Mouse (Mus musculus) skeletal muscle tissue, adult 2 months (tissue): ENCODE measurements at regions not wholly inside any gene's neighbourhood (a gene's known extent, or its start where the extent isn't known, plus 50 kb on each side); places are given as distances from the start of the nearest gene placed in this dataset.

ENCODE experiments used
- DNase-seq: peaks from one replicate; pipeline ENCODE4 v3.0.0-alpha.2; 2012; ENCODE audit warnings: low read depth, low spot score

GRCm38 (mm10) chr1:23589414-23589942 is 172.1 kb upstream of the B3gat2 start:
- no peak for DNase-seq

- no peak for DNase-seq
These were observed 158.8 kb upstream of the B3gat2 start for GRCm38 (mm10) chr1:23602710-23603291.

- DNase-seq = no peak
These were observed 132.2 kb upstream of the B3gat2 start for GRCm38 (mm10) chr1:23629366-23629765.

GRCm38 (mm10) chr1:23645093-23645492 is 116.5 kb upstream of the B3gat2 start:
- DNase-seq = no peak

GRCm38 (mm10) chr1:23648875-23649506 is 112.6 kb upstream of the B3gat2 start:
- DNase-seq = no peak

GRCm38 (mm10) chr1:23649886-23650285 is 111.7 kb upstream of the B3gat2 start:
- DNase-seq = no peak

- DNase-seq = no peak
These were observed 107.9 kb upstream of the B3gat2 start for GRCm38 (mm10) chr1:23653628-23654027.

GRCm38 (mm10) chr1:23655768-23656167 is 105.8 kb upstream of the B3gat2 start:
- DNase-seq = no peak

GRCm38 (mm10) chr1:23656302-23656701 is 105.3 kb upstream of the B3gat2 start:
- no peak for DNase-seq

GRCm38 (mm10) chr1:23656718-23657117 is 104.8 kb upstream of the B3gat2 start:
- no peak for DNase-seq

- no peak for DNase-seq
These were observed 91.0 kb upstream of the B3gat2 start for GRCm38 (mm10) chr1:23670514-23670913.

GRCm38 (mm10) chr1:23674357-23674756 is 87.2 kb upstream of the B3gat2 start:
- no peak for DNase-seq

GRCm38 (mm10) chr1:23676301-23676700 is 85.3 kb upstream of the B3gat2 start:
- DNase-seq = no peak

GRCm38 (mm10) chr1:23689398-23689797 is 72.2 kb upstream of the B3gat2 start:
- no peak for DNase-seq

GRCm38 (mm10) chr1:23705489-23705888 is 56.1 kb upstream of the B3gat2 start:
- DNase-seq = no peak

GRCm38 (mm10) chr1:23706450-23706849 is 55.1 kb upstream of the B3gat2 start:
- DNase-seq = no peak
